ENCODE assay signal across 14 mouse cellular contexts in the genomic region with DNA sequence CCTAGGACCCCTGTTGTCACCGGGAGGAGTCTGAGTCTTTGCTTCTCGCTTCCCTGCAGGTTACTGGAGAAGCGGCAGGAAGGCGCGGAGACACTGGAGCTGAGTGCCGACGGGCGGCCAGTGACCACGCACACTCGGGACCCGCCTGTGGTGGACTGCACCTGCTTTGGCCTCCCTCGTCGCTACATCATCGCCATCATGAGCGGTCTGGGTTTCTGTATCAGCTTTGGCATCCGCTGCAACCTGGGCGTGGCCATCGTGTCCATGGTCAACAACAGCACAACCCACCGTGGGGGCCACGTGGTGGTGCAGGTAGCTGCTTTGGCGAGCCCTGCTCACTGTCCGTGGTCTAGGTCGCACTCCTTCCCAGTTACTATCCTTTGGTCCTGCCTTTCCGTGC. TPM values are rescaled to one million over a fixed set of nuclear protein-coding genes. Genes with fewer than 3 reads are reported as not detected.
A peak's percentile ranks its signal among the peaks of the same experiment; 100 is the strongest.
DNase-seq lines count a peak whose midpoint lies in the region; ATAC-seq and TF ChIP-seq lines count a peak whose summit lies in the region.
"Had no signal": no experiment of that assay in that cellular context is flagged by ENCODE, and none has a peak within 500 bp of the region (broad histone marks: within the 10 kb centered on the region; RNA-seq: fewer than 3 reads in every experiment).

No protein-coding gene starts in this region.

- 0 out of 2 replicates have a peak, but pooled peaks cover 3% of the 10 kb centered on the region for H3K36me3 ChIP-seq in heart, postnatal 0 days (replicated peaks; ENCODE audit: control insufficient read depth, insufficient read depth, low read length)
- H3K36me3 ChIP-seq in heart, adult 2 months (ENCODE audit: control insufficient read depth, insufficient read depth, low read length): no peaks in the 10 kb centered on the region
- H3K36me3 ChIP-seq in forebrain, embryonic 13.5 days (ENCODE audit: poor library complexity, severe bottlenecking): no peaks in the 10 kb centered on the region
- H3K36me3 ChIP-seq in limb, embryonic 13.5 days: no peaks in the 10 kb centered on the region
- no peaks in the 10 kb centered on the region for H3K36me3 ChIP-seq in stomach, postnatal 0 days (ENCODE audit: control insufficient read depth, insufficient read depth, low read length)
- H3K36me3 ChIP-seq in intestine, embryonic 15.5 days: no peaks in the 10 kb centered on the region

- H3K4me3 ChIP-seq in heart, postnatal 0 days (ENCODE audit: low read depth, low read length): 0 out of 2 replicates have a peak overlapping the region, but pooled peaks have one; percentile 11
- H3K4me3 ChIP-seq in heart, adult 2 months: no peak overlapping the region
- peak overlapping the region; percentile 79 for H3K4me3 ChIP-seq in cerebellum, adult 2 months (replicated peaks; ENCODE audit: insufficient read depth, low read depth, low read length)
- peak overlapping the region; percentile 16; the same call in 1 of the 2 replicates for H3K4me3 ChIP-seq in forebrain, embryonic 13.5 days
- 0 out of 2 replicates have a peak overlapping the region, but pooled peaks have one; percentile 7 for H3K4me3 ChIP-seq in limb, embryonic 13.5 days
- H3K4me3 ChIP-seq in stomach, postnatal 0 days (ENCODE audit: low read depth, low read length): no peak overlapping the region
- H3K4me3 ChIP-seq in intestine, embryonic 15.5 days (replicated peaks): no peak overlapping the region
- H3K4me3 ChIP-seq: erythroblast, embryonic 14.5 days had no signal

- no peak for TF ChIP-seq CTCF in heart, postnatal 0 days (IDR thresholded peaks at IDR 0.05; ENCODE audit: low read depth)
- TF ChIP-seq CTCF in heart, adult 2 months (IDR thresholded peaks at IDR 0.05): no peak
- no peak for TF ChIP-seq CTCF in cerebellum, adult 2 months (IDR thresholded peaks at IDR 0.05; ENCODE audit: borderline replicate concordance, insufficient read depth, low read depth, low read length)
- TF ChIP-seq CTCF in stomach, postnatal 0 days (IDR thresholded peaks at IDR 0.05; ENCODE audit: low read depth): no peak

- 0 out of 2 replicates have a peak, but pooled peaks cover 6% of the 10 kb centered on the region for H3K4me1 ChIP-seq in heart, postnatal 0 days (ENCODE audit: control insufficient read depth, insufficient read depth)
- H3K4me1 ChIP-seq in heart, adult 2 months (ENCODE audit: control insufficient read depth, insufficient read depth, low read length): no peaks in the 10 kb centered on the region; the same call in 1 of the 2 replicates
- H3K4me1 ChIP-seq in cerebellum, adult 2 months (ENCODE audit: control insufficient read depth, insufficient read depth, low read length): peaks cover 21% of the 10 kb centered on the region
- peaks cover 26% of the 10 kb centered on the region for H3K4me1 ChIP-seq in forebrain, embryonic 13.5 days
- H3K4me1 ChIP-seq in limb, embryonic 13.5 days: peaks cover 5% of the 10 kb centered on the region
- peaks cover 4% of the 10 kb centered on the region; the same call in 1 of the 2 replicates for H3K4me1 ChIP-seq in stomach, postnatal 0 days (replicated peaks; ENCODE audit: control insufficient read depth, insufficient read depth)
- H3K4me1 ChIP-seq in intestine, embryonic 15.5 days (replicated peaks): peaks cover 5% of the 10 kb centered on the region

- DNase-seq in heart, postnatal 0 days (ENCODE audit: low spot score): no peak
- DNase-seq in heart, adult 2 months: no peak
- DNase-seq in cerebellum, adult 2 months: peak; percentile 69 to 73
- DNase-seq in adrenal gland, postnatal 4 days (ENCODE audit: low spot score in 2 of 2): no peak
- no peak for DNase-seq in stomach, postnatal 0 days (ENCODE audit: low spot score)
- DNase-seq: kidney, adult 2 months; layer of hippocampus, postnatal 36 days; lung, adult 2 months had no signal

- intact Hi-C loops in heart, adult 2 months (cut with DNase I): no loop called here

- TF ChIP-seq EP300 in heart, postnatal 0 days (IDR thresholded peaks at IDR 0.05; ENCODE audit: low read depth): no peak
- TF ChIP-seq EP300 in heart, adult 2 months (IDR thresholded peaks at IDR 0.05; ENCODE audit: insufficient read depth, low read depth, low read length): no peak
- TF ChIP-seq EP300 in stomach, postnatal 0 days (optimal IDR thresholded peaks at IDR 0.05): no peak

- no peak for TF ChIP-seq POLR2A in heart, adult 2 months (IDR thresholded peaks at IDR 0.05; ENCODE audit: insufficient read depth, low read depth, low read length)
- no peak for TF ChIP-seq POLR2A in cerebellum, adult 2 months (IDR thresholded peaks at IDR 0.05; ENCODE audit: borderline replicate concordance, insufficient read depth, low read length)

- no peak overlapping the region for H3K27ac ChIP-seq in heart, postnatal 0 days (ENCODE audit: low read depth)
- no peak overlapping the region for H3K27ac ChIP-seq in heart, adult 2 months
- peak overlapping the region; percentile 93 for H3K27ac ChIP-seq in cerebellum, adult 2 months (ENCODE audit: insufficient read depth, low read length)
- H3K27ac ChIP-seq in forebrain, embryonic 13.5 days: no peak overlapping the region
- H3K27ac ChIP-seq in limb, embryonic 13.5 days: no peak overlapping the region
- H3K27ac ChIP-seq in stomach, postnatal 0 days (replicated peaks): no peak overlapping the region
- H3K27ac ChIP-seq in intestine, embryonic 15.5 days: no peak overlapping the region

- no peak overlapping the region for H3K9ac ChIP-seq in heart, postnatal 0 days (replicated peaks; ENCODE audit: low read depth, low read length)
- H3K9ac ChIP-seq in heart, adult 2 months (ENCODE audit: low read depth, low read length): no peak overlapping the region
- H3K9ac ChIP-seq in forebrain, embryonic 13.5 days: peak overlapping the region; percentile 26; the same call in 1 of the 2 replicates
- no peak overlapping the region for H3K9ac ChIP-seq in limb, embryonic 13.5 days
- no peak overlapping the region for H3K9ac ChIP-seq in stomach, postnatal 0 days (ENCODE audit: low read length)
- H3K9ac ChIP-seq in intestine, embryonic 15.5 days: no peak overlapping the region

- WGBS in heart, postnatal 0 days: 7% methylated on average over 24 of the region's 24 CpGs
- WGBS in heart, adult 2 months: 11% methylated on average over 24 of the region's 24 CpGs
- WGBS in cerebellum, adult 2 months: 1% methylated on average over 24 of the region's 24 CpGs
- WGBS in forebrain, embryonic 13.5 days: 3% methylated on average over 23 of the region's 24 CpGs
- 6% methylated on average over 24 of the region's 24 CpGs for WGBS in limb, embryonic 13.5 days
- WGBS in stomach, postnatal 0 days: 6% methylated on average over 24 of the region's 24 CpGs
- WGBS in intestine, embryonic 15.5 days: 8% methylated on average over 24 of the region's 24 CpGs

- peaks cover 67% of the 10 kb centered on the region for H3K27me3 ChIP-seq in heart, postnatal 0 days (ENCODE audit: control insufficient read depth, insufficient read depth, low read length)
- H3K27me3 ChIP-seq in heart, adult 2 months (ENCODE audit: control insufficient read depth, insufficient read depth, low read length): peaks cover 8% of the 10 kb centered on the region
- no peaks in the 10 kb centered on the region for H3K27me3 ChIP-seq in cerebellum, adult 2 months (ENCODE audit: control insufficient read depth, insufficient read depth, low read length)
- H3K27me3 ChIP-seq in forebrain, embryonic 13.5 days: peaks cover 93% of the 10 kb centered on the region
- H3K27me3 ChIP-seq in limb, embryonic 13.5 days: peaks cover 97% of the 10 kb centered on the region
- H3K27me3 ChIP-seq in stomach, postnatal 0 days (ENCODE audit: control insufficient read depth, insufficient read depth, low read length): peaks cover 22% of the 10 kb centered on the region; the same call in 1 of the 2 replicates
- peaks cover 83% of the 10 kb centered on the region for H3K27me3 ChIP-seq in intestine, embryonic 15.5 days (replicated peaks)

- H3K9me3 ChIP-seq in heart, postnatal 0 days (replicated peaks; ENCODE audit: control insufficient read depth, low read length): peaks cover 32% of the 10 kb centered on the region
- no peaks in the 10 kb centered on the region; the same call in 1 of the 2 replicates for H3K9me3 ChIP-seq in forebrain, embryonic 13.5 days (replicated peaks)
- H3K9me3 ChIP-seq in limb, embryonic 13.5 days: peaks cover 23% of the 10 kb centered on the region
- peaks cover 11% of the 10 kb centered on the region for H3K9me3 ChIP-seq in stomach, postnatal 0 days (ENCODE audit: control insufficient read depth, low read length)
- H3K9me3 ChIP-seq in intestine, embryonic 15.5 days: peaks cover 5% of the 10 kb centered on the region; the same call in 1 of the 2 replicates

- H3K4me2 ChIP-seq in heart, postnatal 0 days (ENCODE audit: low read depth, low read length): no peak overlapping the region
- peak overlapping the region; percentile 38 for H3K4me2 ChIP-seq in forebrain, embryonic 13.5 days
- no peak overlapping the region for H3K4me2 ChIP-seq in limb, embryonic 13.5 days (replicated peaks)
- no peak overlapping the region for H3K4me2 ChIP-seq in stomach, postnatal 0 days (replicated peaks; ENCODE audit: low read depth)
- no peak overlapping the region for H3K4me2 ChIP-seq in intestine, embryonic 15.5 days (replicated peaks)

- no peak for ATAC-seq in heart, postnatal 0 days (ENCODE audit: insufficient read depth, low read depth)
- no peak for ATAC-seq in forebrain, embryonic 13.5 days
- no peak for ATAC-seq in limb, embryonic 13.5 days (ENCODE audit: low FRiP score, low read depth)
- no peak for ATAC-seq in stomach, postnatal 0 days (ENCODE audit: low FRiP score, low TSS enrichment)
- no peak for ATAC-seq in intestine, embryonic 15.5 days
- ATAC-seq: CD4-positive, CD25-positive, alpha-beta regulatory T cell, adult 4 months had no signal

- H3K79me2 ChIP-seq in heart, adult 2 months (replicated peaks; ENCODE audit: control insufficient read depth, insufficient read depth, low read length): no peaks in the 10 kb centered on the region

RNA-seq across cellular contexts. Expression of gene Slc17a7, which starts 4.9 kb away (rescaled TPM):
- 7.5 and 12.7 TPM in 2 replicates for total RNA-seq in heart, postnatal 0 days (2014; rRNA removed; ENCODE audit: low replicate concordance)
- polyA plus RNA-seq in heart, postnatal 0 days (2015; fragmentation: Nextera tagmentation; extraction: Ambion mirVana): 4.3 and 5.4 TPM in 2 replicates
- 10 to 100 TPM; 18.3 to 24.3 TPM for total RNA-seq in heart, adult 2 months (2021)
- polyA plus RNA-seq in heart, adult 2 months (2012; rRNA removed): 29.1 and 36.8 TPM in 2 replicates
- 397 and 476 TPM in 2 replicates for polyA plus RNA-seq in cerebellum, adult 2 months (2012; rRNA removed)
- 9.3 and 14.2 TPM in 2 replicates for polyA plus RNA-seq in forebrain, embryonic 13.5 days (2015; fragmentation: Nextera tagmentation; extraction: Ambion mirVana)
- polyA plus RNA-seq in limb, embryonic 13.5 days (2015; fragmentation: Nextera tagmentation; extraction: Ambion mirVana): 0.19 and 0.23 TPM in 2 replicates
- total RNA-seq in adrenal gland, postnatal 4 days (2021): 1 to 10 TPM in 1 of 2 experiments, under 1 TPM in 1; 0.31 to 1.9 TPM
- 0.07 TPM in 1 of 2 replicates, not detected in the other for polyA plus RNA-seq in stomach, postnatal 0 days (2015; fragmentation: Nextera tagmentation; extraction: Ambion mirVana)
- 0.13 and 0.15 TPM in 2 replicates for polyA plus RNA-seq in intestine, embryonic 15.5 days (2015; fragmentation: Nextera tagmentation; extraction: Ambion mirVana)
- polyA plus RNA-seq: CD4-positive, CD25-positive, alpha-beta regulatory T cell, adult 4 months; kidney, adult 2 months had no signal

RNA-seq across cellular contexts. Expression of gene Gfy, which starts 10.7 kb away (rescaled TPM):
- total RNA-seq in heart, postnatal 0 days (2014; rRNA removed; ENCODE audit: low replicate concordance): not detected in 2 replicates
- not detected in 2 replicates for polyA plus RNA-seq in heart, postnatal 0 days (2015; fragmentation: Nextera tagmentation; extraction: Ambion mirVana)
- not detected for total RNA-seq in heart, adult 2 months (2021)
- not detected in 2 replicates for polyA plus RNA-seq in heart, adult 2 months (2012; rRNA removed)
- polyA plus RNA-seq in cerebellum, adult 2 months (2012; rRNA removed): 0.54 and 0.57 TPM in 2 replicates
- polyA plus RNA-seq in forebrain, embryonic 13.5 days (2015; fragmentation: Nextera tagmentation; extraction: Ambion mirVana): not detected in 2 replicates
- polyA plus RNA-seq in limb, embryonic 13.5 days (2015; fragmentation: Nextera tagmentation; extraction: Ambion mirVana): not detected in 2 replicates
- not detected for total RNA-seq in adrenal gland, postnatal 4 days (2021)
- not detected in 2 replicates for polyA plus RNA-seq in stomach, postnatal 0 days (2015; fragmentation: Nextera tagmentation; extraction: Ambion mirVana)
- not detected in 2 replicates for polyA plus RNA-seq in intestine, embryonic 15.5 days (2015; fragmentation: Nextera tagmentation; extraction: Ambion mirVana)
- total RNA-seq: heart, adult 8-10 months had no signal
- polyA plus RNA-seq: CD4-positive, CD25-positive, alpha-beta regulatory T cell, adult 4 months; erythroblast, embryonic 14.5 days; kidney, adult 2 months had no signal

RNA-seq across cellular contexts. Expression of gene Pth2, which starts 12.1 kb away (rescaled TPM):
- total RNA-seq in heart, postnatal 0 days (2014; rRNA removed; ENCODE audit: low replicate concordance): not detected in 2 replicates
- not detected in 2 replicates for polyA plus RNA-seq in heart, postnatal 0 days (2015; fragmentation: Nextera tagmentation; extraction: Ambion mirVana)
- total RNA-seq in heart, adult 2 months (2021): not detected
- polyA plus RNA-seq in heart, adult 2 months (2012; rRNA removed): not detected in 2 replicates
- not detected in 2 replicates for polyA plus RNA-seq in cerebellum, adult 2 months (2012; rRNA removed)
- polyA plus RNA-seq in forebrain, embryonic 13.5 days (2015; fragmentation: Nextera tagmentation; extraction: Ambion mirVana): not detected in 2 replicates
- not detected in 2 replicates for polyA plus RNA-seq in limb, embryonic 13.5 days (2015; fragmentation: Nextera tagmentation; extraction: Ambion mirVana)
- total RNA-seq in adrenal gland, postnatal 4 days (2021): not detected
- not detected in 2 replicates for polyA plus RNA-seq in stomach, postnatal 0 days (2015; fragmentation: Nextera tagmentation; extraction: Ambion mirVana)
- polyA plus RNA-seq in intestine, embryonic 15.5 days (2015; fragmentation: Nextera tagmentation; extraction: Ambion mirVana): not detected in 2 replicates
- total RNA-seq: heart, adult 8-10 months; layer of hippocampus, postnatal 36 days had no signal
- polyA plus RNA-seq: CD4-positive, CD25-positive, alpha-beta regulatory T cell, adult 4 months; erythroblast, embryonic 14.5 days; kidney, adult 2 months; lung, adult 2 months had no signal

RNA-seq across cellular contexts. Expression of gene Aldh16a1, which starts 14.3 kb away (rescaled TPM):
- total RNA-seq in heart, postnatal 0 days (2014; rRNA removed; ENCODE audit: low replicate concordance): 29.2 and 40.1 TPM in 2 replicates
- polyA plus RNA-seq in heart, postnatal 0 days (2015; fragmentation: Nextera tagmentation; extraction: Ambion mirVana): 18.2 and 22.8 TPM in 2 replicates
- total RNA-seq in heart, adult 2 months (2021): 10 to 100 TPM; 19.7 to 25.1 TPM
- 23.5 and 23.9 TPM in 2 replicates for polyA plus RNA-seq in heart, adult 2 months (2012; rRNA removed)
- 17.2 and 18.0 TPM in 2 replicates for polyA plus RNA-seq in cerebellum, adult 2 months (2012; rRNA removed)
- 35.6 and 36.4 TPM in 2 replicates for polyA plus RNA-seq in forebrain, embryonic 13.5 days (2015; fragmentation: Nextera tagmentation; extraction: Ambion mirVana)
- polyA plus RNA-seq in limb, embryonic 13.5 days (2015; fragmentation: Nextera tagmentation; extraction: Ambion mirVana): 45.1 and 46.4 TPM in 2 replicates
- total RNA-seq in adrenal gland, postnatal 4 days (2021): 10 to 100 TPM; 76.4 to 90.1 TPM
- 24.6 and 25.6 TPM in 2 replicates for polyA plus RNA-seq in stomach, postnatal 0 days (2015; fragmentation: Nextera tagmentation; extraction: Ambion mirVana)
- polyA plus RNA-seq in intestine, embryonic 15.5 days (2015; fragmentation: Nextera tagmentation; extraction: Ambion mirVana): 79.0 and 87.3 TPM in 2 replicates

RNA-seq across cellular contexts. Expression of gene Pih1d1, which starts 14.6 kb away (rescaled TPM):
- total RNA-seq in heart, postnatal 0 days (2014; rRNA removed; ENCODE audit: low replicate concordance): 142 and 152 TPM in 2 replicates
- polyA plus RNA-seq in heart, postnatal 0 days (2015; fragmentation: Nextera tagmentation; extraction: Ambion mirVana): 56.3 and 60.0 TPM in 2 replicates
- 10 to 100 TPM; 33.8 to 36.7 TPM for total RNA-seq in heart, adult 2 months (2021)
- polyA plus RNA-seq in heart, adult 2 months (2012; rRNA removed): 48.1 and 51.2 TPM in 2 replicates
- 52.3 and 53.1 TPM in 2 replicates for polyA plus RNA-seq in cerebellum, adult 2 months (2012; rRNA removed)
- 97.5 TPM in 2 replicates for polyA plus RNA-seq in forebrain, embryonic 13.5 days (2015; fragmentation: Nextera tagmentation; extraction: Ambion mirVana)
- 86.9 and 87.1 TPM in 2 replicates for polyA plus RNA-seq in limb, embryonic 13.5 days (2015; fragmentation: Nextera tagmentation; extraction: Ambion mirVana)
- 10 to 100 TPM; 60.7 to 65.2 TPM for total RNA-seq in adrenal gland, postnatal 4 days (2021)
- 48.8 and 49.0 TPM in 2 replicates for polyA plus RNA-seq in stomach, postnatal 0 days (2015; fragmentation: Nextera tagmentation; extraction: Ambion mirVana)
- polyA plus RNA-seq in intestine, embryonic 15.5 days (2015; fragmentation: Nextera tagmentation; extraction: Ambion mirVana): 94.1 and 98.9 TPM in 2 replicates

Comparison
In these comparisons a context has a peak if more than half of its experiments do, and no peak if none do; other contexts are left out.
1. H3K4me3 ChIP-seq: peak in heart, postnatal 0 days (single experiment), cerebellum, adult 2 months (single experiment), forebrain, embryonic 13.5 days (single experiment) and limb, embryonic 13.5 days (single experiment); none in heart, adult 2 months (single experiment), stomach, postnatal 0 days (single experiment) and intestine, embryonic 15.5 days (single experiment).
2. DNase-seq: peak in cerebellum, adult 2 months (2 of 2); none in heart, postnatal 0 days (single experiment), heart, adult 2 months (0 of 2), adrenal gland, postnatal 4 days (0 of 2) and stomach, postnatal 0 days (single experiment).
3. RNA of gene Slc17a7, which starts 4.9 kb away (polyA plus RNA-seq): 397 to 476 TPM in cerebellum, adult 2 months; 29.1 to 36.8 TPM in heart, adult 2 months, 9.3 to 14.2 TPM in forebrain, embryonic 13.5 days, 4.3 to 5.4 TPM in heart, postnatal 0 days, 0.19 to 0.23 TPM in limb, embryonic 13.5 days, 0.13 to 0.15 TPM in intestine, embryonic 15.5 days and 0.07 TPM in stomach, postnatal 0 days; every median in the first group is over 10 times any median in the second.